Mouse (Mus musculus) urinary bladder, postnatal 36 days (tissue): ENCODE data around the gene Fam118b.
A peak's percentile ranks its signal among the peaks of the same experiment; 100 is the strongest.

Source experiments
- DNase-seq, 2 experiments: peaks; one replicate each; pipeline ENCODE4 v3.0.0; 2022; ENCODE audit warnings: low spot score in 2 of 2, mixed read lengths in 1 of 2

Fam118b gene

DNA sequence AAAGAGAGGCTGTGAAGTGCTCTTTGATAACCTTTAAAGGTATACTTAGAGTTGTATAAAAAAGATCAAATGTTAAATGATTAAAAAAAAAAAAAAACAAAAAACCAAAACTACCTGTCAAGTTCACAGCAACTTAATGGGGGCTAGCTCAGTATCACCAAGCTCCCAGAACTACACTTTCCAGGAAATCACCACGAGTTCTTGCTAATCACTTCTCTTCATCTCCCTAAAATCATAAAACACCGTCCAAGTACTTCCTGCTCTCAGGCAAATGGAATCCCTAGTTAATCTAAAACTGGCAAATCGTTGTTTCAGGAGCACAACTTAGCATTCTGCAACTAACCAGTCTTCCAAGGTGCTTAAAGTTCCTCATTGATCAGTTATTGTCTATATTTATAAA is 3.1 kb downstream of the Fam118b start:
- no peak for DNase-seq

DNA sequence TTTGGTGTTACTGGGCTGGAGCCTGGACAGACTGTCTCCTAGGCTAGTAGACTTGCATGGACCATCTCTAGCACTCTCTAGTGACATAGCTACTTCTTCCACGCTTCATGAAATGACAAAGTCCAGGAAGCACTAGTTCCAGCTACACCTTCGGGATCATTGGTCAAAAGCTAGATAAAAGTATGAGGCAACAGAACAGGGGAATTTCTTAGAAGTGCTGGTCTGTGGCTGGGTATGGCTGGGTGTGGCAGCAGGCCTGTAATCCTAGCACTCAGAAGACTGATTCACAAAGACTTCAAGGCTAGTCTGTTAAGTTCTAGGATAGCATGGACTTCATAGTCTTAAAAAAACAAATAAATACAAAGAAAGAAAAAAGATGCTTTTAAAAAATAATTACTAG is 4.2 kb downstream of the Fam118b start:
- DNase-seq, result no peak

DNA sequence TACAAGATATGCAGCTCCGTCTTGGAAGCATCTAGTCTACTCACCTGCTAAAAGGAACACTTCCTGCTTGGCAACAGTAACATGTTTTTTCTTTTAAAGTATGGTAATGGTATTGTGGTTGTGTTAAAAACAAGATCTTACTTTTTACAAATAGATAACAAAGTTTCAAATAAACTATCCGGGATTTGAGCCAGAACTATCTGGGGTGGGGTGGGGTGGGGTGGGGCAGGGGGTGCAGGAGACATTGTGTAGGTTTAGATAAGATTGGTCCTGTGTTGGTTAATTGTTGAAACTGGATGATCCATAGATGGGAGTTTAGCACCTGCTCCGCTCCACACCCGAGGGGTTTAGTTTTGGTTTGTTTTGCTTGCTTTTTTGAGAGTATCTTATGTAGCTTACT is 5.2 kb downstream of the Fam118b start:
- no peak for DNase-seq

DNA sequence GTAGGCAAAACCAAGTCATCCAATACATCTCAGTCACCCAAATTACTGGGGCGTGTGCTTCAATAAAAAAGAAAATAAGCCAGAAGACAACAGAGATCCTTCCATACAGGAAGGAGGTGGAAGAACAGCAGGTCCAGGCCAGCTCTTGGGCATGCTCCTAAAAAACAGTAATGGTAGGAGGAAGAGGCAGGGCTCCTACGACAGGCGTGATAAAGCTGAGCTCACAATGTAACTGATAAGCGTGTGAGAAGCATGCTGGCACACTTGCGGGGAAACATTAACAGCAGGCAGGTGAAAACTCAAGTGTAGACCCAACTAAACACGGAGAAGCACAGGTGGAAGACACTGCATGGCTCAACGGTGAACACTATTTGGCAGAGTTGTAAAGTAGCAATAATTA is 10.2 kb downstream of the Fam118b start:
- no peak for DNase-seq

DNA sequence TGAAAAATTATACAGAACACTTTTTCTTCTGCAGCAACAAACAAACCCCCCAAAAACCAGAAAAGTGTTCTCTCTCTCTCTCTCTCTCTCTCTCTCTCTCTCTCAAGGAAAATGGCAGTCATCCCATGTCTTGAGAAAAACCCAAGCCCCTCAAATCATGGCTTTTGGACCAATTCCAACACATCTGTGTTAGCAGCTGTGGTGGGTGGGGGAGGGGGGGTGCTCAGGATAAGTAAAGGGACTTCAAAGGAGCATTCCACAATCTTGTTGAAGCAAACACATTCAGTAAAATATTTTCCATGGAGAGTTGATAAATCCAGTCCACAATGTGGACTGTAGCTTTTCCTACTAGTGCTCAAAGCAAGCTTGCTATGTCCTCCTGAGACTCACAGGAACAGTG is 18.1 kb downstream of the Fam118b start:
- no peak for DNase-seq

DNA sequence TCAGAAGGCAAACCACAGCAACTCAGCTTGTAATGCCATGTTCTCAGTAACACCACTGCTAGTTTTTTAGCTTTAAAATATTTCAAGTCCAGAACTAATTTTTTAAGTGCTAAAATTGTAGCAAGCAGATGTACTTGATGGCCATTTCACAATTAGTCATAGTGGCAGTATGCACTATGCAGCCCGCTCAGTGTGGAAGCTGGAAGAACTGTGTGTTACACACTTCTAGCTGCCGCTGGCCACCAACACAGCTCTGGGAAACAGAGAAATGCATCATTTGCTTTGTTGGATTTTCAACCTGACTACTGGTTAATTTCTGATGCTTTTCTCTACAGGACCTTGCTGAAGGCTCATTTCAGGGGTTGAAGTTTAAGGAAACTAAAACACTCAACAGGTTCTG is 20.2 kb downstream of the Fam118b start:
- DNase-seq, result no peak

DNA sequence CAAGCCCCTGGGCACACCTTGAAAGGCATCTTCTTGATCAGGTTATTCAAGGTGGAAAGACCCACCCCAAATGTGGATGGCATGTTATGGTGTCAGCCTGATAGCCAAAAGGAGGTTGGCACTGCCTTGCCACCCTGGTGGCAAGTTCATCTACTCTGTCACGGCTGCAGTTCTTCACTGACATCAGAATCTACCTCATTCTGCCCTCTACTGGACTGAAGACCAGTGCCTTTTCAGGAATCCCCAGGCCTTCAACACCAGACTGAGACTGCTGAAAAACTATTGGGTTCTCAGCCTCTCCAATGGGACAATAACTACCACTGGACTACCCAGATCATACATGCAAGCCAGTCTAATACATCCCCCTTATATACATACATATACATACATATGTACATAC is 27.9 kb downstream of the Fam118b start:
- DNase-seq, result no peak

DNA sequence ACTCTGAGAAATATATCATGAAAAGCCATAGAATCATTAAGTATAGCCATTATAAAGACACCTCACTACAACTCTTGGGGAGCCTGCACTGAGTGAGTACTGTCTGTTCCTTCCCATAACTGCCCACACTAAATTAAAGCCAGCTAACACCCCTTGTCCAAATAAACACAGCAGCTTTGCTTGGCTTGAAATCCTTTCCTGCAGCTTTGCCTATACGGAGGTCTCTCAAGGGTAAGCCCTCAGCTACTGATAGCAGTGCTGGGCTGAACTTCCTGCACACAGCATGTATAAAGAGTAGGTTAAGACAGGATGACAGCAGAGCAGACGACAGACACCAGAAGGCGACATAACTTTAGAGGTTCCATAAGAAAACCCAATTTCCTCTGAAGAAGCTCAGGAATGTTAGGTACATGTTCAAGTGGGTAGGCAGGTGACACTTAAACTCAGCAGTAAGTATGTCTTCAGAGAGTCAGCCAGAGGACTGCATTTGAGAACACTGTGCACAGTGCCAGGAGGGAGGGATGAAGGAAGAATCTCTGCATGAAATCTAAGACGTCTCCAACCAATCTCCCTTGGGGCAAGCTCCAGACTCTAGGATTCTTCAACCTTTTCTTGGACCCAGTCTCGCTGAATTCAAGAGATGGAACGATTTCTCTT is 28.6 kb downstream of the Fam118b start:
- DNase-seq, result no peak

DNA sequence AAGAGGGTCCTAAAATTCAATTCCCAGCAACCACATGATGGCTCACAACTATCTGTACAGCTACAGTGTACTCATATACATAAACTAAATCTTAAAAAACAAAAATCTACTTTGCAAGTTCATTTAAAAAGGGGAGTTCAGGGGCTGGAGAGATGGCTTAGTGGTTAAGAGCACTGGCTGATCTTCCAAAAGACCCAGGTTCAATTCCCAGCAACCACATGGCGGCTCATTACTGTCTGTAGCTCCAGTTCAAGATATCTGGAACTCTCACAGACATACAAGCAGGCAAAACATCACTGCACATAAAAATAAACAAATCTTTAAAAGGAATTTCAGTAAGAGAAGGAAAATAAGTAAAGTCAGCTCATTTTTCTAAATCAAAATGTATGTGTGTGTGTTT is 29.2 kb downstream of the Fam118b start:
- no peak for DNase-seq

DNA sequence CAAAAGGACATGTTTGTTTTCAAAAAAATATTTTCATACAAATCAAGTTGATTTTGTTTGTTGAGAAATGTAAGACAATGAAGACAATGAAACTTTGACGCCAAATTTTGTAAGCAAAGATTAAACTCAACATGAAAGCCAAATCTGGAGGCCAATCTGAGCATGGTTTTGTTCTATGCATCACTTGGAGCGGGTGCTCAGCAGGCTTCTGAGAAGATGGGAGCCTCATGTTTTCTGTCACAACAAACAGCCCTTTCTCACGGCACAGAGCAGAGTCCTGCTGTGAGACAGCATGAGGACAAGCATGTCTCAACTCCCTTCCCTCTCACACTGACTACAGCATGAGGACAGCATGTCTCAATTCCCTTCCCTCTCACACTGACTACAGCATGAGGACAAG is 31.6 kb downstream of the Fam118b start:
- DNase-seq, result no peak

DNA sequence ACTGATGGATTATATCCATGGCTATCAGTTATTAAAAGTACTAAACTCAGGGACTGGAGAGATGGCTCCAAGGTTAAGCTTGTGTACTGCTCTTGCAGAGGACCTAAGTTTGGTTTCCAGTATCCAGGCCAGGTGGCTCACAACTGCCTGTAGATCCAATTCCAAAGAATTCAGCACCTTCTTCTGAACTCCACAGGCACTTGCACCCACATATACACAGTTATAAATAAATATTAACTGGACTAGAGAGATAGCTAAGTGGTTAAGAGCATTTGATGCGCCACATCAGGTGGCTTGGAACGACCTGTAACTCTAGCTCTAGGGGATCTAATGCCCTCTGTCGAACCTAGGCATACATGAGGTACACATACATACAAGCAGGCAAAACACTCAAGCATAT is 38.9 kb downstream of the Fam118b start:
- DNase-seq, result no peak

DNA sequence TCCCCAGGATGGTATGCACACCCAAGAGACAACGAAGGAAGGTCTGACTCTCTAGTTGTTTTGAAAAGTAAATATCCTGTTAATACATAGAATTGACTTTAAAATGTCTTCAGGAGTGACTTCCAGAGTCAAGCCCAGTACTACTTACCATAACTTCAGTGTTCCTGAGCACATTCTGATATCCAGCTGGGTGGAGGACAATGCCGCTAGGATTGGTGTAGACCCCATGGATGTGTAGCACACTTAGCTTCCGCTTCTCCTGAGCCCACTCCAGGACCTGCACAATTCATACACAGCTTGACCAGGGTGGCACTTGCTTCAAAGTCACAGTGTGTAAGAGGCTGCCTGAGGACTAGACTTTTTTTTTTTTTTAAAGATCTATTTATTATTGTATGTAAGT is 44.1 kb downstream of the Fam118b start:
- DNase-seq, result no peak

DNA sequence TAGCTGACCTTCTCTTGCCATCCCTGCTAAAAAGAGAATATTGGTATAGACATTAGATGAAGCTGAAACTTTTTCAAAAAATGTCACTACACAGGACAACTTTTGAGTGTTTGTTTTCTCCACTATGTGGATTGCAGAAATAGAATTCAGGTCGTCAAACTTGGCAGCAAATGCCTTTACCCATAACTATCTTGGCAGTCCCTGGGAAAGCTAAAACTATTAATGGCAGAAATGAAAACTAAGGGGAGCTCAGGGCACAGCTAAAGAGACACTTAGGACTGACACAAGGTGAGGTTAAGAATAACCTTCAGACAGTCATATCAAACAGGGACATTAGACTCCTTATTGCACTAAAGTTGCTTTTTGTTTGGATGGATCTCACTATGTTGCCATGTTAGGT is 49.6 kb downstream of the Fam118b start:
- DNase-seq, result no peak

DNA sequence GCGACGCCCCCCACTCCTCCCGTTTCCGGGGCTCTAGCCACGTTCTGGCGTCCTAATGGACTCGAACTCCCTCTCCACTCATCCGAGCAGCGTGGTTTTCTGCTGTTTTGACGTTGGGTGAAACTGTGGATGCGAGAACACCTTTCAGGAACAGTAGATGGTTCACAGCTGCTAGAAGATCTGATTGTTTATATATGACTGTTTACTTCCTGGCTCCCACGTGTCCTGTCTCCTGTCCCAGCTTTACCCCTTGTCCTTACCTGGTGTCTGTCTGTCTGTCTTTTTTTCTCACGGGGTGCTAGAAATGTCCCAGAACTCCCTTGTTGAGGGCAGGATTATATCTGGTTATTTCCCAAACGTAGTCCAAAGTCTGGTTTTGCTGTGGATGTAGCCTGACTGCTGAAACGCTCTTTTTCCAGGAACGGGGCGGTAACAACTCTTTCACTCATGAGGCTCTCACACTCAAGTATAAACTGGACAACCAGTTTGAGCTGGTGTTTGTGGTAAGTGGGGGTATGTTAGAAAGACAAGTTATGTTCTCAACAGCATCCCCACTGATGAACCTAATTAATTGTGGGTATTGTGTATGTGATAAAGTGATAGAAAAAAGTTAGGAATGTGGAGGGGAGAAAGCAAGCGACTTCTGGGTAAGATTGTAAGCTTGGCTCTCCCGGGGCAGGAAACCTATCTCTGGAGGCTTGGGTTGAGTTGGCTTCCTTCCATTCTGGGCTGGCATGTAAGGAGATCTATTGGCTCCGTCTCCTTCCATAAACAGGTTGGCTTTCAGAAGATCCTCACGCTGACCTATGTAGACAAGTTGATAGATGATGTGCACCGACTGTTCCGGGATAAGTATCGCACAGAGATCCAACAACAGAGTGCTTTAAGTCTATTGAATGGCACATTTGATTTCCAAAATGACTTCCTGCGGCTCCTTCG is 55.8 kb downstream of the Fam118b start:
- DNase-seq, result no peak

DNA sequence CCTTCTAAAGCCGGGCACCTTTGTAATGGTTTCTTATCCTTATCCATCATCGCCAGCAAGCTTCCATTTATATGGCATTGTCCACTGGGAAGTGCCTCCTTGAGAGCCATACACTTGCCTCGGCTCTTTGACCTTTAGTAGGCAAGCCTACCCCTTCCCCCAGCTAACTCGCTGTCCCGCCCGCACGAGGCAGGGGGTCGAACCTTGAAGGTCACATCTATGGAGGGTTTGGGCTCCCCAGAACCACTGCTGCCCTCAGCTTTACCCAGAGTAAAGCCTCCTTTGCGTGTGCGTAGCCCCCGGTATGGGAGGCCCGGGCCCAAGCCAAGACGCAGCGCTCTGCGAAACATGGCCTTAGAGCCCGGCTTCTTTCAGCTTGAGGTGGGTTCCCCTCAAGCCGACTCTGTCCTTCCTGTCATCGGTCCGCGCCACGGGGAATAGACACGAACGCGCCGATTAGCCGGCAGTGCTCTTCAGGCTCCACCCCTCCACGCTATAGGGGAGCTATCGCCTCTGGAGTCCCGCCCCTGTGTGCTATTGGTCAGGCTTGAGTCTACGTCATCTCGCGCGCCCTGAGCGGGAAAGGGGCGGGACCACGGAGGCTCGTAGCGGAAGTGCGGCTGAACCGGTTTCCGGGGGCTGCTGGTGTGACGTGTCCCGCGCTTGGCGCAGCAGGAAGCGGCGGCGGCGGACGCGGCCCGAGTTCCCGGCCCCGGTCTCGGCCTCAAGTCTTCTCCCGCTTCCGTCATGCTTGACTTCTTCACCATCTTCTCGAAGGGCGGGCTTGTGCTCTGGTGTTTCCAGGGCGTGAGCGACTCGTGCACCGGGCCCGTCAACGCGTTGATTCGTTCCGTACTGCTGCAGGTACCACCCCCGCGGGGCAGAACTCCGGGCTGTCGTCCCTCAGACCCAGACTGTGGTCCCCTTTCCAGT is 56.8 kb downstream of the Fam118b start, which contains the start of gene Foxred1:
Gene Foxred1 (minus strand): TSS at position 514 of the 933 bp plus-strand sequence.
- DNase-seq, result peak; percentile 97 to 99

DNA sequence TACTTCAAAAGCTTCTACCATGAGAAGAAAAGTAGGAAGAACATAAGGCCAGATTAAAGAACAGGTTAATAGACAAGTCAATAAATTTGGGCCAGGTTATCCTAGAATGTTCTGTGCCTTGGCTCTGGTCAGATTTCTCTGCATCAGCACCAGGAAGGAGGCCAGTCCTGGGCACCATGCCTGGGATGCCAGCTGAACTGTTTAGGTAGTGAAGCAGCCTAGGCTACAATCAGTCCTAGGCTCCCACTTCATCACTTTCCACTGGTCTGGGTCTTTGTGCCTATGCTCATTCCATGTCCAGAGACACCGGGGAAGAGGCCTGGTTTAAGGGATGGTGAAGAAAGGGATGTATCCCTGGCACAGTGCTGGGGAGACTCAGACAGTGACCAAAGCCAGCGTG is 63.2 kb downstream of the Fam118b start:
- no peak for DNase-seq

DNA sequence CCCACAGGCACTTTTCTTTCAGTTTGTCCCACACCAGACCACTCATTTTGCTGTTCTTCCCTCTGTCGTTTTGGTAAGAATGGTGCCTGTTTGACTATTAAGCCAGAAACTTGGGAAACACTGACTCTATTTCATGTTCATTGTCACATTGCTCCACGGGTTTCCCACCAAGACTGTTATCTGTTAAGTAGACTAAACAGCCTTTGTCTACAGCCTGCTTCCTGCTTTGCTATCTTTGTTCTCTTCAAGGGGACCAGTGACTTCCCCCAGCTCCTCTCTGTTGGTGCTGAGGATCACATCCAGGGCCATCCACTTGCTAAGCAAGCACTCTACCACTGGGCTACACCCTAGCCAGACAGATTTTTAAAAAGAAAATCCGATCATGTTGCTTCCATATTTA is 64.1 kb downstream of the Fam118b start:
- DNase-seq, result no peak

DNA sequence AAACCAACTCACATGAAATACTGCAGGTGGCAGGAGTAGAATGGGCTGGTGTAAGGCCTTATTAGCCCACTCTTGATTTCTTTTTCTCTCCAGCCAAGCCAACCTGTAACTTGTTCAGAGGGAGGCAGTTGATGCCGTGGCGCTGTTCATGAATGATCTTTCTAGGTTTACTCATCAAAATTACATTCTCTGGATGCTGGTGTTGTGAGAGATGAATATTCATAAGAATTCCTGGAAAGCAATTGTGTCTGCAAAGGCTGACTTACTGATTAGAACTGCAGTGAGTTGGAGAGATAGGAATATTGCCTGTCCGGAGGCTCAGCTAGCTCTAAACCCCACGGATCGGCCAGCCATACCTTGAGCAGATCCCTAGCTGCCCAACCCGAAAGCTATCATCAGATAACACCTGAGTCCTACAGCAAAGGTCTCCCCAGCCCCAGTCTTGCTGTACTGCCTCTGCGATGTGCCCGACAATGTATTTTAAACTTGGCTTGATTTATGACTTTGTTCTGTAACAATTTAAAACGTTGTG is 67.0 kb downstream of the Fam118b start:
- DNase-seq, result no peak

DNA sequence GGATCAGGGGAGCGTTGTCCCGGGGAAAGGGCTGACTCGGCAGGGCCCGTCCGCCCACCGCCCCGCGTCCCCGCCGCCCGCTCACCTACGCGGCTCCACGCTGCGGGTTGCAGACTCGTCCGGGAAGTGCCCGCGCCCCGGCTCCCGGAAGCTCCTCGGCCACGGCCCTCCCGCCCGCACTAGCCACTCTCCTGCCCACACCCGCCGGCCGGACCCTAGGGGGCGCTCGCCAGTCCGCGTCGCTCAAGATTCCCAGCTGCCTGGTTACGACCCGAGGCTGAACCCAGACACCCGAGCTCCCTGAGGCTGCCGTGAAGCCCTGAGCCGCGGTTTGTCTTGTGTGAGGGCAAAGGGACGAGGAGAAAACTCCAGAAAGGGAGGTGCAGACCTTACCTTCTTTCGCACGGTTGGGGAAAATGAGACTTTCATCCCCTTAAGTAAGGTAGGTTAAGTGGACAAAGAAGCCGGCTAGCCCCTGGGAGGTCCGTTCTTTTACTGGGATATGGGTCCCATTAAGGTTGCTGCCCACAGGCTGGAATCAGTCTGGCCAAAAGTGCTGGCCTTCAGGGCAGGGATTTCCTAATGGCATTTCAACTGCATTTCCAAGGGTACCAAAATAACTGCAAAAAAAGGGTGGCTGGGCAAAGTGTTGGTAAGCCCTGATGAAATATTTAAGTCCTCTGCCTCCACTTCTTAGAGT is 67.7 kb downstream of the Fam118b start, which contains the start of the genes Srpr and Tirap:
Gene Srpr (plus strand): TSS at position 404 of the 700 bp plus-strand sequence.
Gene Tirap (minus strand): TSS at position 520 of the 700 bp plus-strand sequence.
- DNase-seq, result peak; percentile 88 to 94

DNA sequence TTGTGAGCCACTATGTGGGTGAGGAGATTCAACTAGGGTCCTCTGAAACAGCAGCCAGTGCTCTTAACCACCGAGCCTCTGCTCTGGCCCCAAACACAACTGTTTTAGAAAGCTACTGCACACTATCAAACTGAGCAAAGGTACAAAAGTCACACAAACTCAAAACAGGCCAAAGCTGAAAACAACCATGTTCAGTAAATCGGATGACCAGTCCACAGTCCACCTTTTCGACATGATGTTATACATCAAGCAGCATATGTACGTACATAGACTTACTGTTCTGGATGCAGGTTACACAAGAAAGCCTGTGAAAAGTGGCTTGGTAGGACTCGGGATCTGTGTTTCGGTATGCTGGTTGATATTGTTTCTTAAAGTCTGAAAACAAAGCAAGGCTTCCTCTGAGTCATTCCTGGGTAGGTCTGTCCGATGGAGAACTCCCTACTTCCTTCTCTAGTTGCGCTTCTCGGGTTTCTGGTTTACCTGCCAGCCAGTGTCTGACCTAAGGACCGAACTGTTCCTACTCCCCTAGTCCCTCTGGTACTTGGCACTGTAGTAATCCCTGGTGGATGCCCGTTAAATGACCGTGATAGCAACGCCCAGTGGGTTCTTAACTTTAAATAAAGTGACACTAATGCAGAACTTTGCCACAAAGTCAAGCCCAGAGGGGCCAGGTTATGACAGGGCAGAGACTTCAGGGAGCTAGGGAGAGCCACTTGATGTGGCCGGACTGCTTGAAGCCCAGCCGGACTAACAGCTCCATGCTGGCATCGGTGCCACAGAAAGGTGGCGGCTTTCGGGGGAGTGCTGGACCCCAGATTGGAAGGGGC is 68.4 kb downstream of the Fam118b start:
- peak; percentile 35 to 52 for DNase-seq
